8 mouse cellular contexts compared by ENCODE assay signal in genomic region chr11:56131339-56131823, GRCm38 (mm10).
DNase-seq lines count a peak whose midpoint lies in the region; ATAC-seq lines count a peak whose summit lies in the region.

No protein-coding gene starts in this region.

- no peaks in the 10 kb centered on the region for H3K4me1 ChIP-seq in embryonic facial prominence, embryonic 11.5 days (ENCODE audit: control insufficient read depth, insufficient read depth, low read length)
- H3K4me1 ChIP-seq in hindbrain, embryonic 11.5 days (replicated peaks; ENCODE audit: control insufficient read depth, insufficient read depth, low read length), result no peaks in the 10 kb centered on the region
- H3K4me1 ChIP-seq in neural tube, embryonic 14.5 days (ENCODE audit: control insufficient read depth, insufficient read depth, low read length), result no peaks in the 10 kb centered on the region

- no peak overlapping the region for H3K4me2 ChIP-seq in embryonic facial prominence, embryonic 11.5 days (ENCODE audit: low read depth, low read length)
- no peak overlapping the region for H3K4me2 ChIP-seq in hindbrain, embryonic 11.5 days (replicated peaks; ENCODE audit: low read depth, low read length)
- H3K4me2 ChIP-seq in neural tube, embryonic 14.5 days (ENCODE audit: low read depth, low read length), result no peak overlapping the region

- H3K27ac ChIP-seq in embryonic facial prominence, embryonic 11.5 days (replicated peaks; ENCODE audit: low read depth, low read length), result no peak overlapping the region
- H3K27ac ChIP-seq in hindbrain, embryonic 11.5 days (ENCODE audit: low read depth, low read length), result no peak overlapping the region
- no peak overlapping the region for H3K27ac ChIP-seq in neural tube, embryonic 14.5 days (ENCODE audit: low read depth, low read length)

- peak; percentile 9 for DNase-seq in gastrocnemius, postnatal 10 days
- DNase-seq in gastrocnemius, postnatal 36 days, result no peak
- DNase-seq in MN1 (ENCODE audit: low spot score), result peak; percentile 20
- DNase-seq in embryonic facial prominence, embryonic 11.5 days (ENCODE audit: low spot score), result peak; percentile 86
- DNase-seq in hindbrain, embryonic 11.5 days (ENCODE audit: low spot score), result peak; percentile 84
- peak; percentile 40 for DNase-seq in left cerebral cortex, postnatal 4 days
- DNase-seq in T-cell, adult 2 months (ENCODE audit: low spot score), result no peak

- intact Hi-C loops in gastrocnemius, postnatal 36 days (cut with DNase I), result loop anchor here (5.0 to 10.0 kb wide), 2 partner anchors 1173 to 1336 kb away; no protein-coding TSS in a partner anchor
- intact Hi-C loops in left cerebral cortex, postnatal 4 days (cut with DNase I), result loop anchor here (2.0 to 10.0 kb wide), 3 partner anchors 1183 to 1643 kb away; no protein-coding TSS in a partner anchor

- H3K9me3 ChIP-seq in embryonic facial prominence, embryonic 11.5 days (replicated peaks; ENCODE audit: control insufficient read depth, low read length), result no peaks in the 10 kb centered on the region
- no peaks in the 10 kb centered on the region for H3K9me3 ChIP-seq in hindbrain, embryonic 11.5 days (ENCODE audit: control insufficient read depth, low read length)
- no peaks in the 10 kb centered on the region for H3K9me3 ChIP-seq in neural tube, embryonic 14.5 days (ENCODE audit: control insufficient read depth, low read length)

- H3K9ac ChIP-seq in embryonic facial prominence, embryonic 11.5 days (replicated peaks; ENCODE audit: low read length), result no peak overlapping the region
- H3K9ac ChIP-seq in hindbrain, embryonic 11.5 days (ENCODE audit: low read depth, low read length), result no peak overlapping the region
- H3K9ac ChIP-seq in neural tube, embryonic 14.5 days (replicated peaks; ENCODE audit: low read depth, low read length), result no peak overlapping the region

- no peak overlapping the region for H3K4me3 ChIP-seq in embryonic facial prominence, embryonic 11.5 days (ENCODE audit: low read depth, low read length)
- H3K4me3 ChIP-seq in hindbrain, embryonic 11.5 days (ENCODE audit: low read depth, low read length), result no peak overlapping the region
- no peak overlapping the region for H3K4me3 ChIP-seq in neural tube, embryonic 14.5 days (ENCODE audit: low read depth, low read length)

- WGBS in embryonic facial prominence, embryonic 11.5 days, result 36% methylated on average over 15 of the region's 15 CpGs
- WGBS in hindbrain, embryonic 11.5 days, result 35% methylated on average over 15 of the region's 15 CpGs
- WGBS in neural tube, embryonic 14.5 days, result 24% methylated on average over 15 of the region's 15 CpGs

- no peaks in the 10 kb centered on the region for H3K36me3 ChIP-seq in embryonic facial prominence, embryonic 11.5 days (replicated peaks; ENCODE audit: control insufficient read depth, insufficient read depth, low read depth, low read length)
- H3K36me3 ChIP-seq in hindbrain, embryonic 11.5 days (ENCODE audit: control insufficient read depth, insufficient read depth, low read length), result no peaks in the 10 kb centered on the region
- H3K36me3 ChIP-seq in neural tube, embryonic 14.5 days (ENCODE audit: control insufficient read depth, insufficient read depth, low read length), result no peaks in the 10 kb centered on the region

- no peak for ATAC-seq in embryonic facial prominence, embryonic 11.5 days (replicated peaks; ENCODE audit: insufficient number of reproducible peaks, low FRiP score, low TSS enrichment, low read depth)
- ATAC-seq in hindbrain, embryonic 11.5 days (ENCODE audit: low FRiP score), result no peak
- ATAC-seq in neural tube, embryonic 14.5 days (ENCODE audit: low read depth), result peak; percentile 54

- H3K27me3 ChIP-seq in embryonic facial prominence, embryonic 11.5 days (ENCODE audit: control insufficient read depth, insufficient read depth, low read length), result no peaks in the 10 kb centered on the region
- no peaks in the 10 kb centered on the region for H3K27me3 ChIP-seq in hindbrain, embryonic 11.5 days (ENCODE audit: control insufficient read depth, insufficient read depth, low read length)
- no peaks in the 10 kb centered on the region for H3K27me3 ChIP-seq in neural tube, embryonic 14.5 days (ENCODE audit: control insufficient read depth, insufficient read depth, low read length)

Comparison
In these comparisons a context has a peak if more than half of its experiments do, and no peak if none do; other contexts are left out.
1. DNase-seq: peak in gastrocnemius, postnatal 10 days (single experiment), MN1 (single experiment), embryonic facial prominence, embryonic 11.5 days (single experiment), hindbrain, embryonic 11.5 days (single experiment) and left cerebral cortex, postnatal 4 days (single experiment); none in gastrocnemius, postnatal 36 days (0 of 2) and T-cell, adult 2 months (single experiment).